Mouse (Mus musculus) hindbrain, embryonic 10.5 days (tissue): ENCODE results near the gene Chst15. TPM values are rescaled to one million over a fixed set of nuclear protein-coding genes. Genes with fewer than 3 reads are reported as not detected.
A peak's percentile ranks its signal among the peaks of the same experiment; 100 is the strongest.

Source experiments
- DNase-seq: peaks from one replicate; pipeline ENCODE4 v3.0.0-alpha.2; 2017; ENCODE audit warnings: low spot score
- H3K27ac ChIP-seq: fragments of 300-500 bp; sonication (generic); 2 replicates; pipeline ENCODE4 v1.5.1; 2016; ENCODE audit warnings: mild to moderate bottlenecking, moderate library complexity
- H3K27me3 ChIP-seq: fragments of 300-500 bp; sonication (generic); 2 replicates; pipeline ENCODE4 v1.6.1; 2016; ENCODE audit warnings: mild to moderate bottlenecking; ENCODE audit not compliant: poor library complexity, insufficient read depth, severe bottlenecking
- H3K36me3 ChIP-seq: fragments of 300-500 bp; sonication (generic); 2 replicates; pipeline ENCODE4 v1.6.1; 2016; ENCODE audit warnings: mild to moderate bottlenecking, moderate library complexity
- H3K4me1 ChIP-seq: fragments of 300-500 bp; sonication (generic); replicated peaks from 2 replicates; pipeline ENCODE4 v1.6.1; 2016; ENCODE audit warnings: mild to moderate bottlenecking
- H3K4me3 ChIP-seq: fragments of 300-500 bp; sonication (generic); 2 replicates; pipeline ENCODE4 v1.5.1; 2016; ENCODE audit warnings: mild to moderate bottlenecking, moderate library complexity
- H3K9me3 ChIP-seq: fragments of 300-500 bp; sonication (generic); 2 replicates; pipeline ENCODE4 v1.6.1; 2016; ENCODE audit warnings: mild to moderate bottlenecking, moderate library complexity
- WGBS: fragments of 180-500 bp; shearing (Covaris S2); methylation state at CpG from one replicate; pipeline ENCODE4 v1.1.7; 2016; 5-methylcytosine and 5-hydroxymethylcytosine counted together
- polyA plus RNA-seq: library from polyadenylated mRNA; unstranded; fragments of >200 nt; fragmentation: Nextera tagmentation; extraction: Ambion mirVana; gene quantifications from 2 replicates; pipeline ENCODE4 v1.2.1, GENCODE M21; 2016

Gene Chst15
- polyA plus RNA-seq = 22.0 and 25.9 TPM in 2 replicates

DNA sequence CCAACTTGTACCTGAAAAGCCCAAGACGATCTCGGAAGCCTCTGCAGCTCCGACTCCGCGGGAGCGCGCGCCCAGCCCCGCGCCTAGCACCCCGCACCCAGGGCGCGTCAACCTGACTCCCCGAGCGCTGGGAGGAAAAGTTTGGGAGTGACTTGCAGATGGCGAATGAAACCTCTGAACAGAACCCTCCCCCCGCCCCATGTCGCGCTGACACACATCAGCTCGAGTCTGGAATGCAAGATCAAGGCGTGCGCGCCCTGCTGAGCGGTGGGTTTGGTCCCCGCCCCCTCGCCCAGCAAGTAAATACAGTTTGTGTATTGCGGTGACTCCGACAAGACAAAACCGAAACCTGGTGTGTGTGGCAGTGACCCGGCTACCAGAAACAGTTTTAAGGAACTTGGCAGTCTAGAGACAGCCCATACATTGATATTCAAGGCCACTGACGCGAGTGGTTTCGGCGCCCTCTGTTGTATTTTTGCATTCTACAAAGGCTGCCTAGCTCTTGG lies at the start of gene Chst15:
TSS of gene Chst15 (minus strand) at position 193 of the 506 bp plus-strand sequence.
- no peaks in the 10 kb centered on the region for H3K36me3 ChIP-seq
- H3K4me1 ChIP-seq = peaks cover 58% of the 10 kb centered on the region
- WGBS = under 1% methylated on average over 34 of the region's 34 CpGs
- peak within 1 kb of the TSS; percentile 90 for H3K4me3 ChIP-seq
- no peaks in the 10 kb centered on the region for H3K9me3 ChIP-seq
- peak within 1 kb of the TSS; percentile 97 for H3K27ac ChIP-seq
- peak; percentile 84 for DNase-seq
- peaks cover 31% of the 10 kb centered on the region for H3K27me3 ChIP-seq

DNA sequence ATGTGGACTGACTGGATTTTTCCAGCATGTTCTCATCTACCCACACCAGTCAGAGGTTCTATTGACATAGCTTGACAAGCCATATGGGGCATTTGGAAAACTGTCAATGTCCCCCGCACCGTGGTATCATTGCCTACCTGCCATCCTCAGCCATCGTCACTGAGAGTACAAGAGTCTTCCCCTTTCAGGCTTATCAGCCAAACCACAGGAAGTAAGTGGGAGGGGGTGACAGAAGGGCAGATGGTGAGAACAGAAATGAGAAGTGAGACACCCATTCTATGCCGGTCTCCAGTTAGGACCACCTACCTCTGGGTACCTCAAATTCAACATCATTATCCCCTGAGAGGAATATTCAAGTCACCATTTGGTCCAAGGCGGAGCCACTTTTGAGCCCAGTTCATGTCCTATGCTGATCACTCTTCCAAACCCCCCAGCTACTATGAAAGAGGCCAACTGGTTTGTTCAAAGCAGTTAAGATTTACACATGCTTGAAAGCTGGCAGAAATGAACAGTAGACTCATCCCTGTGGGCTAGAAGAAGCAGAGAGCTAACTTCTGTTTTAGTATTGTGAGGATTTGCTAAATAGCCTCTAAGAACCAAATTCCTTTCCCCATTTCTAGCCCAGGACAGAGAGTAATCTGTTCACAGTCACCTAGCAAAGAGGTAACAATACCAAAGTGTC lies 48.8 kb upstream of the Chst15 start:
- Histone ChIP-seq H3K9me3 (no peaks in the 10 kb centered on the region), H3K4me3 (no peak overlapping the region), H3K4me1 (peaks cover 30% of the 10 kb centered on the region), H3K27ac (no peak overlapping the region), H3K36me3 (no peaks in the 10 kb centered on the region), H3K27me3 (peaks cover 1% of the 10 kb centered on the region; the same call in 1 of the 2 replicates)
- no peak for DNase-seq
- 86% methylated on average over 5 of the region's 5 CpGs for WGBS

DNA sequence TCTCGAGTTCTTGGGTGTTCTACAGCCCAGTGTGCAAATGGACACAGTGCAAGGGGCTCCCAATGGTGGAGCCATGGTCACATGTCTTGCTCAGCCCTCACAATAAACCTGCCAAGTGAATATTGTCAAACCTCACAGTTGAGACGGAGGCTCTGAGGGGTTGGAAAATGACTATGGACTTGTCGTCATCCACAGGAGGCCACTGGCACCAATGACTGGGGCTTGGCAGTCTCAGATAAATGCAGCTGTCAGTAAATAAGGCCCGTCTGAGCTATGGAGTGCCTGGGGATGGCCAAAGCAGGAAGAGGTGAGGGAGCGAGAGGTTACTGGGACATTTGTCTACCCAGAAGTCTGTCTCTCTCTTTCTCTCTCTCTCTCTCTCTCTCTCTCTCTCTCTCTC lies 48.1 kb upstream of the Chst15 start:
- peaks cover 4% of the 10 kb centered on the region; the same call in 1 of the 2 replicates for H3K27me3 ChIP-seq
- no peaks in the 10 kb centered on the region for H3K9me3 ChIP-seq
- no peak for DNase-seq
- H3K4me1 ChIP-seq = peaks cover 28% of the 10 kb centered on the region
- WGBS = 81% methylated on average over 5 of the region's 5 CpGs
- H3K4me3 ChIP-seq = no peak overlapping the region
- no peaks in the 10 kb centered on the region for H3K36me3 ChIP-seq
- H3K27ac ChIP-seq = no peak overlapping the region

DNA sequence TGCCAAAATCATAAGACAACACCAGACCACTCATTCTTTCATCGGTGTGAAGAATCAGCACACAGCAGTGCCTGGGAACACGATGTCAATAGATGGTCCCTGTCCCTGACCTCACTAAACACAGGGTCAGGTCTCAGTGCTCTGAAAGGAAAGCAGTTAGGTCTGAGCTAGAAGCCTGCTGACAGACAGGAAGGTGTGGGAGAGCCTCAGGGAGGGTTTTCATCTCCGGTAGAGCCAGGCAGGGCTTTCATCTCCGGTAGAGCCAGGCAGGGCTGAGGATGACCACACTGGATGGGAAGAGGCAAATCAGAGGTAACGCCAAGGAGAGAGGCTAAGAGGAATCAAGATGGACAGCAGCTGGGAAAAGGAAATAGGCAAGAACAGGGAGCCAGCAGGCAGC lies 47.5 kb upstream of the Chst15 start:
- Histone ChIP-seq H3K4me3 (no peak overlapping the region), H3K9me3 (no peaks in the 10 kb centered on the region), H3K4me1 (peaks cover 30% of the 10 kb centered on the region), H3K27ac (peak overlapping the region; percentile 46; the same call in 1 of the 2 replicates), H3K36me3 (no peaks in the 10 kb centered on the region), H3K27me3 (peaks cover 4% of the 10 kb centered on the region; the same call in 1 of the 2 replicates)
- 58% methylated on average over 5 of the region's 5 CpGs for WGBS
- DNase-seq = no peak

DNA sequence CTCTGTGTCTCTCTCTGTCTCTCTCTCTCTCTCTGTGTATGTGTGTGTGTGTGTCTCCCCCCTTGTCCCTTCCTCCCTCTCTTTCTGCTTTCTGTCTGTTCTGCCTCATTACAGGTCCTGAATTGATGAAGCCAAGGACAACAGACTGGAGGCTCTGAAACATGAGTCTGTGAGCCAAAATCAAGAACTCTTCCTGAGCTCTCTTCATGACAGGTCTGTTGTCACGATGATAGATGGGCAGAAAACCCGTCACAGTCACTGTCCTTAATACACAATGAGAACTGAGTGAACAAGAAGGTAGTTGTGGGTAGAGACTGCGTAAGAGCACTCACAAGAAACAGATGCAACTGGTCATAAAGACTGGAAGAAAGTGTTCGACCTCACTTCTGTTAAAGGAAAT lies 43.3 kb upstream of the Chst15 start:
- Histone ChIP-seq H3K9me3 (no peaks in the 10 kb centered on the region), H3K27me3 (peaks cover 8% of the 10 kb centered on the region), H3K4me1 (peaks cover 54% of the 10 kb centered on the region), H3K4me3 (no peak overlapping the region), H3K36me3 (no peaks in the 10 kb centered on the region), H3K27ac (no peak overlapping the region)
- WGBS = 73% methylated on average over 4 of the region's 4 CpGs
- no peak for DNase-seq

DNA sequence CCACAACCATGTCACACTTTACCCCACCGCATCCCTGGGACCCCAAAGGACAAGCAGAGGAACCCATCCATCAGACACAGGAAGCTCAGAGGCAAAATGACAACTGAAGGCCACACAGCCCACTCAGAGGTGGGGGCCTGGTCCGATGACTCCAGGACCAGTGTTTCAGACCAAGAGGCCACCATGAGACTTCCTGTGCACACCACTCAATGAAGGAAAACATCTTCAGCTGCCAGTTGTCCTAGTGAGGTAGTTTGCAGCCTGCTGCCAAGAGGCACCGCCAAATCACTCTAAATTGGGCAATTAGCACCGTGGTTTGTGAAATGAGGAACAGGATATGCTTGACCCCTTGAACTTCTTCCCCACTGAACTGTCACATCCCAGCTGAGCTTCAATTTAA lies 41.7 kb upstream of the Chst15 start:
- Histone ChIP-seq H3K9me3 (no peaks in the 10 kb centered on the region), H3K4me3 (no peak overlapping the region), H3K4me1 (peaks cover 46% of the 10 kb centered on the region), H3K27ac (peak overlapping the region; percentile 30; the same call in 1 of the 2 replicates), H3K36me3 (no peaks in the 10 kb centered on the region), H3K27me3 (peaks cover 8% of the 10 kb centered on the region)
- whole genome bisulfite sequencing = 60% methylated on average over 4 of the region's 4 CpGs
- no peak for DNase-seq

DNA sequence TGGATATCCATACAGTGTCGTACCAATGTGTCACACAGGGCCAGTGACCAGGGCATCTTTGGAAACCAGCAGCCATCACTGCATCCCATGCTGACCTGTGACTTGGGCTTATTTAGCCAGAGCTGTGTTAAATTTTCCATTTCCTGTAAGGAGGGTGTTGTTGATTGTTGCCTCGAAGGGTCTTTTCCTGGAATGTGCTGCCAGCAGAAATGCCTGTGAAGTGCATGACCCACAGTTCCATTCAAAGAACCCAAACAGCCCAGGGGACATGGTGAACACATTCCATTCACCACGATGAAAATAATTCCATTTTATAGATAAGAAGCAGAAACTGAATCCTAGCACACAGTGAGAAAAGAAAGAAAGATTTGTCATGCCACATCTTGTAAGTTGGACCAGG lies 41.2 kb upstream of the Chst15 start:
- Histone ChIP-seq H3K4me1 (peaks cover 49% of the 10 kb centered on the region), H3K27me3 (peaks cover 8% of the 10 kb centered on the region), H3K4me3 (no peak overlapping the region), H3K27ac (no peak overlapping the region; the same call in 1 of the 2 replicates), H3K9me3 (no peaks in the 10 kb centered on the region), H3K36me3 (no peaks in the 10 kb centered on the region)
- no peak for DNase-seq
- WGBS = 57% methylated on average over 3 of the region's 3 CpGs

DNA sequence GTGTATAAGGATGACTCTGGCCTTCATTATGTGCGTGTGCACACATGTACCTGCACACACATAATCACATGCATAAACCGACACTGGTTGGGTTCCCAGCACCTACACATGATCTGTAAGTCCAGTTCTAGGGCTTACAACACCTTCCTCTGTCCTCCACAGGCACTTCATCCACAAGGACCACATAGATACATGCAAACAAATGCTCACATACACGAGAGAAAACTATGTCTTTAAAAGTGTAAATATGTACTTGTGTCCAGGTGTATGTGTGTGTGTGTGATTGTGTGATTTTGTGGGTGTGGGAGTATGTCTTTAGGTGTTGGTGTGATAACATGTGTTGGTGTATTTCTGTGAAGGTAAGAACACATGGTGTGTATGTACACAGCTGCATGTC lies 40.8 kb upstream of the Chst15 start:
- WGBS = 93% methylated on average over 3 of the region's 3 CpGs
- H3K27me3 ChIP-seq = peaks cover 8% of the 10 kb centered on the region
- H3K27ac ChIP-seq = no peak overlapping the region
- no peak for DNase-seq
- H3K36me3 ChIP-seq = no peaks in the 10 kb centered on the region
- H3K4me3 ChIP-seq = no peak overlapping the region
- peaks cover 50% of the 10 kb centered on the region for H3K4me1 ChIP-seq
- H3K9me3 ChIP-seq = no peaks in the 10 kb centered on the region

DNA sequence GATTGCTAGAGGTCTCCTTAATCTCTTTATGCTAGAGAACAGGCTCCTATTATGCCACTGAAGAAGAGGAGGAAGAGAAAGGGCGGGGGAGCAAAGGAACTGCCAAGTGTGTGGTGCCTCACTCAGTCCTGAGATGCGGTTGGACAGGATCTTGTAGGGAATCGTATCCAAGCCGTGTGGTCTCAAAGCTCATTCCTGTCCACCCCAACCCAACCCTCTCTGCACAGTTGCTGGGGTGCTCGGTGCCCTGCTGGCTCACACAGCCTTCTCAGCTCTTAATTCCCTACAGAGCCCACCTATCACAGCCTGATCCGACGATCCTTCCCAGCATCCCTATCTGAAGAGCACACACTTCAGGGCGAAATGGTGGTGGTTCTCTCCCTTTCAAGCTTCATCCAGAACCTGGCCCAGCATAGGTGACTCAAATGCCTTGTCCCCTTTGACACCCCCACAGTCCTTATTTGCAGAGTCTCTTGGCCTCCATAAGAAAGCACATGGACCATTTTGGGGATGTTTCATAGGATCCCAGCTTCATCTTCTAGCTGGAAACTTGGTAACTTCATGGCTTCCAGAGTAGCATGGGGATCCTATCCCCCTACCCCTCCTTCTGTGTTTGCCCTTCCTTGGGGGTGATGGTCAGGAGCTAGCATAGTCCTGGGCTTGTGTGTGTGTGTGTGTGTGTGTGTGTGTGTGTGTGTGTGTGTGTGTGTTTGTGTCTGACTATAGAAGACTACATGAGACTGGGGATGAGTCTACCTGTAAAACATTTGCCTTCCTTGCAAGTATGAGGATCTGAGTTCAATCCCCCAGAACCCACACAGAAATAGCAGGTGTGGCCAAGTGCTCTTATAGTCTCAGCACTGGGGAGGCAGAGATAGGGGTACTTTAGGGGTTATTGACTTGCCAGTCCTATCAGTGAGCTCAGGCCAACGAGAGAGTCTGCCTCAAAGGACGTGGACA lies 40.1 kb upstream of the Chst15 start:
- Histone ChIP-seq H3K36me3 (no peaks in the 10 kb centered on the region), H3K9me3 (no peaks in the 10 kb centered on the region), H3K27ac (peak overlapping the region; percentile 66; the same call in 1 of the 2 replicates), H3K4me1 (peaks cover 55% of the 10 kb centered on the region), H3K27me3 (peaks cover 8% of the 10 kb centered on the region), H3K4me3 (no peak overlapping the region)
- DNase-seq = no peak
- 38% methylated on average over 10 of the region's 10 CpGs for WGBS

DNA sequence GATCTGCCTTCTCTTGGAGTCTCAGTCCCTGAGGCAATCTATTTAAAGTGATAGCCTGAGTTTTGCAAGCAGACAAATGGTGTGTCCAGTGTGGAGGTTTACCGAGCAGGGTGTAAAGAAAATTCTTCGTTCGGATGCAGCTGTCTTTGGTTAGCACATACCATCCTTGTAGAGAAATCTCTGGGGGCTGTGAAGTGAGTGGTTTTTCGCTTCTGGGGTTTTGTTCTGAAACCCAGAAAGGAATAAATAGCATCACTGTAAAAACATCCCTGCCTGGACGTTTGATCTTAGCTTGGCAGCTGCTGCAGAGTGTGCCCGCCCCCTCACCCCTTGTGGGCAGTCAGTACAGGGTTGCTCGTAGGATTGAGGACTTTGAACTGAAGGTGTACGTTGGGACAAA lies 39.2 kb upstream of the Chst15 start:
- Histone ChIP-seq H3K27ac (peak overlapping the region; percentile 35; the same call in 1 of the 2 replicates), H3K9me3 (no peaks in the 10 kb centered on the region), H3K27me3 (peaks cover 8% of the 10 kb centered on the region), H3K4me1 (peaks cover 52% of the 10 kb centered on the region), H3K4me3 (no peak overlapping the region), H3K36me3 (no peaks in the 10 kb centered on the region)
- DNase-seq = no peak
- 9% methylated on average over 8 of the region's 8 CpGs for WGBS

DNA sequence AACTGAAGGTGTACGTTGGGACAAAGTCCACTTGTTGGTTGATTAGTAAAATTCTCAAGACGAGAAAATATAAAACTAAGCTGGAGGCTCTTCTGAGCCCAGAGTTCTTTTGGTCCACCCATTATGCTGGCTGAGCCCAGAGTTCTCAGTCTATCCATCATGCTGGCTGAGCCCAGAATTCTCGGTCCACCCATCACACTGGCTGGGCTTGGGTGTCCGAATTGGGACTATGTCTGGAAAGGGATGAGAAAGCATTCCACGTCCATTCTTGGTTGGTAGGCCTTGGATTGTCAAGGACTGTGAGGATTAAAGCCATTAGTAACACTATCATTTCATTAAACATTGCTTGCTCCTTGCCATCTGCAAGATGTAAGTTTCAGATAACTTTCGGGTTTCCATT lies 38.7 kb upstream of the Chst15 start:
- Histone ChIP-seq H3K4me3 (no peak overlapping the region), H3K27me3 (peaks cover 6% of the 10 kb centered on the region), H3K36me3 (no peaks in the 10 kb centered on the region), H3K9me3 (no peaks in the 10 kb centered on the region), H3K27ac (0 out of 2 replicates have a peak overlapping the region, but pooled peaks have one; percentile 16), H3K4me1 (peaks cover 55% of the 10 kb centered on the region)
- no peak for DNase-seq
- 71% methylated on average over 6 of the region's 6 CpGs for WGBS

DNA sequence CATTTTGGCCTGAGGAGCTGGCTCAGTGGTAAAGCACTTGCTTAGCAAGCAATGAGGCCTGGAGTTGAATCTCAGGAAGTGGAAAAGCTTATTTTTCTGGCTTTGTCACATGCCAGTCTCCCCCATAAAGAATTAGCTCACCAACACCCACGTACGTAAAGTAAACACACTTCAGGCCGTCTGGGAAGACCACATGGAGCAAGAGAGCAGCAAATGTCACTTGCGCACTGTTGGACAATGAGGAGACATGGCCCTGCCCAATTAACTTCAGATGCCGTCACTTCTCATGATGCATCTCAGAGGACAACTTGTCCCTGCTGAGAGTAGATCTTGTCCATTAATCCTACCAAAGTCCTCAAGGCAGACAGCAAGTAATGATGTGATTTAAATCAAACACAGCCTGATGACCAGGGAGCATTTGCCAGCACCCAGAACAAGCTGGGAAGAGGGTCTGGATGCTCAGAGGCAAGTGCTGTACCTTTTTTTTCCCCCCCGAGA lies 32.1 kb upstream of the Chst15 start:
- no peak for DNase-seq
- Histone ChIP-seq H3K9me3 (no peaks in the 10 kb centered on the region), H3K4me1 (peaks cover 42% of the 10 kb centered on the region), H3K4me3 (no peak overlapping the region), H3K27me3 (no peaks in the 10 kb centered on the region), H3K36me3 (no peaks in the 10 kb centered on the region), H3K27ac (no peak overlapping the region)
- 71% methylated on average over 6 of the region's 6 CpGs for WGBS
